Mouse (Mus musculus) ES-E14 (cell line): ENCODE measurements around the gene Fbxo8.

Experiments
- CHD2 ChIP-seq: IDR thresholded peaks from 2 replicates; pipeline ENCODE4 v1.6.1; 2014; ENCODE audit warnings: mild to moderate bottlenecking, low read depth, low read length, inconsistent platforms
- HCFC1 ChIP-seq: IDR thresholded peaks from 2 replicates; pipeline ENCODE4 v1.6.1; 2012; ENCODE audit warnings: low read length, inconsistent platforms, borderline replicate concordance; ENCODE audit not compliant: insufficient read depth
- MAFK ChIP-seq: IDR thresholded peaks from 2 replicates; pipeline ENCODE4 v1.6.1; 2014; ENCODE audit warnings: mild to moderate bottlenecking, low read depth, low read length, inconsistent platforms; ENCODE audit not compliant: insufficient read depth
- ZC3H11A ChIP-seq: IDR thresholded peaks from 2 replicates; pipeline ENCODE4 v1.6.1; 2012; ENCODE audit warnings: low read depth, mild to moderate bottlenecking, inconsistent platforms, low read length, borderline replicate concordance

GRCm38 (mm10) chr8:56552045-56552444 lies 1.2 kb downstream of the Fbxo8 start:
- TF ChIP-seq MAFK: no peak
- no peak for TF ChIP-seq ZC3H11A
- no peak for TF ChIP-seq CHD2
- no peak for TF ChIP-seq HCFC1
